Mouse (Mus musculus) embryo, embryonic 9.5 days (tissue): ENCODE measurements at regions not wholly inside any gene's neighbourhood (a gene's known extent, or its start where the extent isn't known, plus 50 kb on each side); places are given as distances from the start of the nearest gene placed in this dataset.
A peak's percentile ranks its signal among the peaks of the same experiment; 100 is the strongest.

ENCODE experiments used
- DNase-seq: peaks from one replicate; pipeline ENCODE4 v3.0.0-alpha.2; 2017; ENCODE audit errors: extremely low spot score

DNA sequence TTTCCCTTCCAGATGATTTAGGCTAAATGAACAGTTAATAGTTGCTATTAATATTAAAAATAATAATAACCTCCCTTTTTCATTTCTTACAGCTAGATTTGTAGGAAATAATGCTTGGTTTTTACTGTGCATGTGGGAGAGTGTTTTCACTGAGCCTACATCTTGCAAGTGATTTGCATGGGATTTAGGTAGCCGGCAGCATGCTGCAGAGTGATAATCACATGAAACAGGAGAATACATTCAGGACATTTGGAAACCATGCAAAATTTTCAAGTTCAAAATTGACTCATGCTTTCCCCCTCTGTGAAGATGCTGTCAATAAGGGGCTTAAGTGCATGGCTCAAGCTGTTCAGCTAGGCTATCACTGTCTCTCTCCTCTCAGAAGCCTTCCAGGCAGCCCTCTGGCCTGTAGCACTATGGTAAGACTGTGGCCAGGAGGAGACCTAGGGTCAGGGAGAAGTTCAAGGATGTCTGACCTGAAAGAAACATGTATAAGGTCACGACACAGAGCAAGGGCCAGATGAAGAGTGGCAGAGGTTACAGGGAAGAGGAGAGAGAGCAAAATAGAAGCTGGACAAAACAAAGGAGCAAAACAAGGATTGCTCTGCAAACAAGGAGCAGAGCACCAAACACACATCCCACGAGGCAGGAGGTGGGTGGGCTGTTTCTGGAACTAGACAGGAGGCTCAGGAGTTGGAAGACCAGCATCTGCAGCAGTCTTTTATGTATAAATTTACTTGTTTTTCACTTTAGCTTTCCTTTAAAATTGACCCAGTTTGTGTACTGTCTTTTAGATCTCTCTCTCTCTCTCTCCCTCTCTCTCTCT is 177.5 kb downstream of the Tmem161b start:
- DNase-seq = peak; percentile 18

DNA sequence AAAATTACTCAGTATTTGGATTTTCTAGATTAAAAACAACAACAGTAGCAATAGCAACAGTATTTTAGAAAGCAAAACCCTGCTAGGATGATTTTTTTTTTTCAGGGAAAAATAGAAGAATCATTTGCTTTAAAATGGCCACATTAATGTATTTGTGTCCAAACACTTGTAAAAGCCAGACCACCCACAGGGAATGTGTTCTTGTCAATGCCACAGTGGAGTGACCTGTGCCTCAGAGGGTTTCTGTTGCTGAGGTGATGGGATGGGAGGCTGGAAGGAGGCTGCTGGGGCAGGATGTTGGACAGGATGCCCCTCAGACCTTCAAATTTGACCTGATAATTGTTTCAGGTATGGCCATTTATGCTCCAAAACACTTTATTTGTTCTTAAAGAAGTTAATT is 178.9 kb downstream of the Tmem161b start:
- DNase-seq = no peak

DNA sequence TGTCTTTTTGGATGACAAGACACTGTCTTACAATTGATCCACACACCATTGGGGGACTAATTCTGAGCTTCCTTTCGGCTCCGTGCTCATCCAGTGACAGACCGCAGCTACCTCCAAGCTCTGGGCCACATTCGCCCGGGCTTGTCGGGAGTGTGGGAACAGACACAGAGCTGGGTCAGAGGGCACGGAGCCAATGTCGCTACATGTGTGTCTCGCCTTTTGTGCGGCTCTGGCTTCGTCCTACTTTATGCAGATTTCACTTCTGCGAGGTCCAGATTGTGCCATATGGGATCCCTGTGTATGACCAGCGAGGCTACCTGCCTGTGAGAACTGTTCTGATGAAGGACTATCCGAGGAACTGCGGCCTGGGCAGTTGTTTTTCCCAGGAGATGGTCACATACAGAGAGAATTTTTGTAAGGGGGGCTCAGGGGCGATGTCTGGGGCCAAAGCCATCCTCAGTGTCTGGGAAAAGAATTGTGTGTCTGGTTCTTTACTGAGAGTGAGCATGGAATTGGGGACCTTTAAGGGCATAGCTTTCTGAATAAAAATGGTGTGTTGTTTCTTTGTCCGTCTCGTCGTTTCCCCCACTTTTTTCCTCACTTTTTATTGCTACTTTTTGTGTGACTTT is 182.6 kb downstream of the Tmem161b start:
- peak; percentile 22 for DNase-seq

DNA sequence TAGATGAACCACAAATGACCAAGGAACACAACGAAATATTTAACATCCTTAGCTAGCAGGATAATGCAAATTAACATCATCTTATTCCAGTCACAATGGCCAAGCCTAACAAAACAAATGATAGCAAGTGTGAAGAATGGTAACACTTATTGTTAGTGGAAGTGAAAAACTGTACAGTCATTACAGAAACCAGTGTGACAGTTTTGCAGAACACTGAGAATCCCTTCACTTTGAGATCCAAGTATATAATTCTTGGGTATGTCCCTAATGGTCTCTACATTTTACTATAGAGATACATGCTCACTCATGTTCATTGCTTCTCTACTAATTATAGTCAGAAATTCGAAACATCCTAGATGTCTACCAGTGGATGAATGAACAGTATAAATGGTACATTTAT is 212.3 kb downstream of the Tmem161b start:
- DNase-seq = no peak

DNA sequence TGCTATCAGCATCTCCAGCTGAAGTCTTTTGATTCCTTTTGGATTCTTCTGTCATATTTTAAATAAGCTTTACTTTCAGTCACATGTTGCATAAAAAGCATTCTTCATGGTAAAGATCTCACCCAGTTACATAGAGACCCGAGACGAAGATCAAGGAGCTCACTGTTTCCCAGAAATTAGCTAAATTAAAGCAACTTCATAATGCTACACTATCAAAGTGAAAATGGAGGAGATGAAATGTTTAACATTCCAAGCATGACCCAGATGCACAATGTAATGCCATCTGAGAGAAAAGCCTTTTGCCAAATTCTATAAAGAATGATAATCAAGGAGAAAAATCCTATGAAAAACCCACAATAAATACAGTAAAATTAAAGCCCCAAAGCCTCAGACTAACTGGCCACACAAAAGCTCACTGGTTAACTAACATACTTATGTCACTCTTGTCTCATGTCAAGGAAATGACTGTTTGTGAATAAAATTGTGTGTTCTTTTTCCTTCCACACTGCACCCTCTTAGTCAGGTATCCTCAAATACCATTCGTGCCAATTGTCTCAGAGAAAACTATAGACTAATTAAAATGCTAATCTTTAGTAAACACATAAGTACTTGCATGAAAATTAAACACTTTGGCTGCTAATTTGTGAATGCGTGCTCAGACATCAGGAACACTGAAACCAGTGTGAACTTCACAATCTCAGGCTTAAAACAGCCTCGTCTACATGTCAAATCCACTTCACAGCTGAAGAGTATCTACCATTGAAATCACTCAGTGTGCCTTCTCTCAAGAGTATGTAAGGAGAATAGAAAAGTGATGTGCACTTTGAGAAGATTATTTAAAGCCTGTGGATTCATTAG is 215.7 kb downstream of the Tmem161b start:
- no peak for DNase-seq

DNA sequence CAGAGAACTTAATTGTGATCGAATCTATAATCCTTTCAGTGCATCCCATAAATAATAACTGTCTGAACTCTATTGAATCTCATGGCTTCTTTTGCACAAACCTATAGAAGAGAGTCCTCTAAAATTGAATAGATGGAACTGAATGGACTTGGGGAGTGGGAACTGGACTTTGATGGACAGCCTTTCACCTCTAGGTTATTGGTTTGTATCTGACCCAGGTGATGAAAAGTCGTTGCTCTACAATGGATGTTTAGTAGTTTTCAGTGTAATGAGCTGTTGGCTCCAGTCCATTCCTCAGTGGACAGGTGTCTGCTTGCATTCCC is 216.3 kb downstream of the Tmem161b start:
- no peak for DNase-seq

DNA sequence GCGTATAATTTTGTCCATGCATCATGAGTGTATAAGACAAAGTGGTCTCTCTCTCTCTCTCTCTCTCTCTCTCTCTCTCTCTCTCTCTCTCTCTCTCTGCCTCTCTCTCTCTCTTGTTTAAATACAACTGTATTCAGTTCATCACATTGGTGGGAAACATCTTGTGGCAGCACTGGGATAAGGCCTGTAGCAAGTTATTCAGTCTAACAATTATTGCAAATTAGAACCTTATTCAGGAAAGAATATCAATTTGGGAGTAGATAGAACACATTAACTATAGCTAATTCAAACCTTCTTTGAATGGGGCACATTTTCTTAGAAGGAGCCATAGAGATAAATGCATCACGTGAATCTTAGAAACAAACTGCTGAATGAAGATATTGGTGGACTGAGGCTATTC is 226.4 kb downstream of the Tmem161b start:
- no peak for DNase-seq

DNA sequence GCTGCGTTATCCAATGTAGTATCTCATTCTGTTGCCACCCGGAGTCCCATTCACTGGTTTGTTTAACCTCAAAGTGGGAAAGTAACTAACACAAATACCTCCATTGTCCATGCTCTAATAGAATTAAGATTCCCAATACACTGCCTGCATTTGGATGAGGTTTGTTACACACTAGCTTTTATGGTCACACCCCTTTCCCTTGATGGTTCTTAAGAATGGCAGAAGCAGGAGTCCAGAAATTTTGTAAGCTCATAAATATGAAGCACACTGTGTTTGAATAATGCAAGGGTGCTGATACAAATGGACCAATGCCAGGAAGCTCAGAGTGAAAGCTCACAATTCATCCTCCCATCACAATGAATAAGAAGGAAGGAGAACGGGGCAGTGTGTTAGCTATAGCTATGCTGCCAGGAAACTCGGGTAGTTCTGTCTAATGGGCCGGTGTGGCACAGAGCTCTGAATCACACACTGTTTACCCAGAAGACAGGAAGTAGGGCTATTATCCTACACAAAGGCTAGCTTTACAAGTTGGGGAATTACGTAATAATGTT is 227.0 kb downstream of the Tmem161b start:
- DNase-seq = no peak
